Mouse (Mus musculus): ENCODE data around the gene Ryr2. TPM values are rescaled to one million over a fixed set of nuclear protein-coding genes. Genes with fewer than 3 reads are reported as not detected.

Gene Ryr2
- polyA plus RNA-seq, 1 experiment = 0.41 TPM

- no peak overlapping the region for H3K27ac ChIP-seq (ENCODE audit: control insufficient read depth, insufficient read depth, low read depth, low read length)
- no peaks in the 10 kb centered on the region for H3K36me3 ChIP-seq (ENCODE audit: control insufficient read depth, insufficient read depth, low read length)
- no peaks in the 10 kb centered on the region for H3K27me3 ChIP-seq (ENCODE audit: control insufficient read depth, insufficient read depth, low read length)
- no peaks in the 10 kb centered on the region for H3K4me1 ChIP-seq (ENCODE audit: control insufficient read depth, insufficient read depth, low read length)
- TF ChIP-seq CTCF (IDR thresholded peaks at IDR 0.05; ENCODE audit: control insufficient read depth, insufficient read depth, insufficient replicate concordance, low read depth, low read length) = no peak
- no peak for TF ChIP-seq POLR2A (IDR thresholded peaks at IDR 0.05; ENCODE audit: control insufficient read depth, low read depth, low read length)
- H3K4me3 ChIP-seq (ENCODE audit: control insufficient read depth, low read depth, low read length) = no peak overlapping the region
Observed at GRCm38 (mm10) chr13:11912208-11912607, 194.5 kb downstream of the Ryr2 start.

GRCm38 (mm10) chr13:11908123-11908522 is 198.6 kb downstream of the Ryr2 start:
- Histone ChIP-seq H3K4me3 (ENCODE audit: control insufficient read depth, low read depth, low read length) (no peak overlapping the region), H3K27ac (ENCODE audit: control insufficient read depth, insufficient read depth, low read depth, low read length) (no peak overlapping the region), H3K36me3 (ENCODE audit: control insufficient read depth, insufficient read depth, low read length) (no peaks in the 10 kb centered on the region), H3K4me1 (ENCODE audit: control insufficient read depth, insufficient read depth, low read length) (no peaks in the 10 kb centered on the region), H3K27me3 (ENCODE audit: control insufficient read depth, insufficient read depth, low read length) (no peaks in the 10 kb centered on the region)
- TF ChIP-seq CTCF (IDR thresholded peaks at IDR 0.05; ENCODE audit: control insufficient read depth, insufficient read depth, insufficient replicate concordance, low read depth, low read length) (no peak), POLR2A (IDR thresholded peaks at IDR 0.05; ENCODE audit: control insufficient read depth, low read depth, low read length) (no peak)

- no peak for TF ChIP-seq CTCF (IDR thresholded peaks at IDR 0.05; ENCODE audit: control insufficient read depth, insufficient read depth, insufficient replicate concordance, low read depth, low read length)
- TF ChIP-seq POLR2A (IDR thresholded peaks at IDR 0.05; ENCODE audit: control insufficient read depth, low read depth, low read length) = no peak
- H3K4me3 ChIP-seq (ENCODE audit: control insufficient read depth, low read depth, low read length) = no peak overlapping the region
- no peaks in the 10 kb centered on the region for H3K4me1 ChIP-seq (ENCODE audit: control insufficient read depth, insufficient read depth, low read length)
- no peaks in the 10 kb centered on the region for H3K36me3 ChIP-seq (ENCODE audit: control insufficient read depth, insufficient read depth, low read length)
- H3K27ac ChIP-seq (ENCODE audit: control insufficient read depth, insufficient read depth, low read depth, low read length) = no peak overlapping the region
- no peaks in the 10 kb centered on the region for H3K27me3 ChIP-seq (ENCODE audit: control insufficient read depth, insufficient read depth, low read length)
Observed at GRCm38 (mm10) chr13:11905126-11905525, 201.6 kb downstream of the Ryr2 start.

- H3K36me3 ChIP-seq (ENCODE audit: control insufficient read depth, insufficient read depth, low read length) = no peaks in the 10 kb centered on the region
- H3K27ac ChIP-seq (ENCODE audit: control insufficient read depth, insufficient read depth, low read depth, low read length) = no peak overlapping the region
- TF ChIP-seq POLR2A (IDR thresholded peaks at IDR 0.05; ENCODE audit: control insufficient read depth, low read depth, low read length) = no peak
- TF ChIP-seq CTCF (IDR thresholded peaks at IDR 0.05; ENCODE audit: control insufficient read depth, insufficient read depth, insufficient replicate concordance, low read depth, low read length) = no peak
- H3K27me3 ChIP-seq (ENCODE audit: control insufficient read depth, insufficient read depth, low read length) = no peaks in the 10 kb centered on the region
- H3K4me1 ChIP-seq (ENCODE audit: control insufficient read depth, insufficient read depth, low read length) = no peaks in the 10 kb centered on the region
- H3K4me3 ChIP-seq (ENCODE audit: control insufficient read depth, low read depth, low read length) = no peak overlapping the region
Observed at GRCm38 (mm10) chr13:11903272-11903671, 203.5 kb downstream of the Ryr2 start.

- TF ChIP-seq CTCF (IDR thresholded peaks at IDR 0.05; ENCODE audit: control insufficient read depth, insufficient read depth, insufficient replicate concordance, low read depth, low read length) (no peak), POLR2A (IDR thresholded peaks at IDR 0.05; ENCODE audit: control insufficient read depth, low read depth, low read length) (no peak)
- no peaks in the 10 kb centered on the region for H3K27me3 ChIP-seq (ENCODE audit: control insufficient read depth, insufficient read depth, low read length)
- H3K36me3 ChIP-seq (ENCODE audit: control insufficient read depth, insufficient read depth, low read length) = no peaks in the 10 kb centered on the region
- H3K4me3 ChIP-seq (ENCODE audit: control insufficient read depth, low read depth, low read length) = no peak overlapping the region
- no peaks in the 10 kb centered on the region for H3K4me1 ChIP-seq (ENCODE audit: control insufficient read depth, insufficient read depth, low read length)
- no peak overlapping the region for H3K27ac ChIP-seq (ENCODE audit: control insufficient read depth, insufficient read depth, low read depth, low read length)
Observed at GRCm38 (mm10) chr13:11902856-11903255, 203.9 kb downstream of the Ryr2 start.

GRCm38 (mm10) chr13:11900631-11901030 is 206.1 kb downstream of the Ryr2 start:
- no peak overlapping the region for H3K27ac ChIP-seq (ENCODE audit: control insufficient read depth, insufficient read depth, low read depth, low read length)
- no peaks in the 10 kb centered on the region for H3K36me3 ChIP-seq (ENCODE audit: control insufficient read depth, insufficient read depth, low read length)
- TF ChIP-seq CTCF (IDR thresholded peaks at IDR 0.05; ENCODE audit: control insufficient read depth, insufficient read depth, insufficient replicate concordance, low read depth, low read length) = no peak
- TF ChIP-seq POLR2A (IDR thresholded peaks at IDR 0.05; ENCODE audit: control insufficient read depth, low read depth, low read length) = no peak
- H3K4me1 ChIP-seq (ENCODE audit: control insufficient read depth, insufficient read depth, low read length) = no peaks in the 10 kb centered on the region
- no peak overlapping the region for H3K4me3 ChIP-seq (ENCODE audit: control insufficient read depth, low read depth, low read length)
- H3K27me3 ChIP-seq (ENCODE audit: control insufficient read depth, insufficient read depth, low read length) = no peaks in the 10 kb centered on the region

GRCm38 (mm10) chr13:11895631-11896030 is 211.1 kb downstream of the Ryr2 start:
- Histone ChIP-seq H3K27ac (ENCODE audit: control insufficient read depth, insufficient read depth, low read depth, low read length) (no peak overlapping the region), H3K4me1 (ENCODE audit: control insufficient read depth, insufficient read depth, low read length) (no peaks in the 10 kb centered on the region), H3K27me3 (ENCODE audit: control insufficient read depth, insufficient read depth, low read length) (no peaks in the 10 kb centered on the region), H3K36me3 (ENCODE audit: control insufficient read depth, insufficient read depth, low read length) (no peaks in the 10 kb centered on the region), H3K4me3 (ENCODE audit: control insufficient read depth, low read depth, low read length) (no peak overlapping the region)
- no peak for TF ChIP-seq CTCF (IDR thresholded peaks at IDR 0.05; ENCODE audit: control insufficient read depth, insufficient read depth, insufficient replicate concordance, low read depth, low read length)
- no peak for TF ChIP-seq POLR2A (IDR thresholded peaks at IDR 0.05; ENCODE audit: control insufficient read depth, low read depth, low read length)

GRCm38 (mm10) chr13:11891739-11892138 is 215.0 kb downstream of the Ryr2 start:
- no peaks in the 10 kb centered on the region for H3K27me3 ChIP-seq (ENCODE audit: control insufficient read depth, insufficient read depth, low read length)
- H3K36me3 ChIP-seq (ENCODE audit: control insufficient read depth, insufficient read depth, low read length) = no peaks in the 10 kb centered on the region
- H3K4me3 ChIP-seq (ENCODE audit: control insufficient read depth, low read depth, low read length) = no peak overlapping the region
- no peaks in the 10 kb centered on the region for H3K4me1 ChIP-seq (ENCODE audit: control insufficient read depth, insufficient read depth, low read length)
- H3K27ac ChIP-seq (ENCODE audit: control insufficient read depth, insufficient read depth, low read depth, low read length) = no peak overlapping the region
- TF ChIP-seq POLR2A (IDR thresholded peaks at IDR 0.05; ENCODE audit: control insufficient read depth, low read depth, low read length) (no peak), CTCF (IDR thresholded peaks at IDR 0.05; ENCODE audit: control insufficient read depth, insufficient read depth, insufficient replicate concordance, low read depth, low read length) (no peak)
